Mouse (Mus musculus): ENCODE data around the gene Gse1. TPM values are rescaled to one million over a fixed set of nuclear protein-coding genes. Genes with fewer than 3 reads are reported as not detected.

Gse1 gene
- polyA plus RNA-seq, 1 experiment from 2014 or later, result 12.2 TPM

GRCm38 (mm10) chr8:120493508-120494464, 265.5 kb downstream of the Gse1 start:
- WGBS, result 46% methylated on average over 16 of the region's 16 CpGs
- peak overlapping the region; percentile 71 for H3K27ac ChIP-seq (replicated peaks)

GRCm38 (mm10) chr8:120494903-120495302, 266.6 kb downstream of the Gse1 start:
- Histone ChIP-seq H3K9ac (replicated peaks) (peak overlapping the region; percentile 4; the same call in 1 of the 2 replicates), H3K4me3 (replicated peaks) (peak overlapping the region; percentile 10), H3K27ac (replicated peaks) (peak overlapping the region; percentile 71), H3K4me2 (peak overlapping the region; percentile 93), H3K9me3 (replicated peaks) (no peaks in the 10 kb centered on the region), H3K4me1 (peaks cover 94% of the 10 kb centered on the region), H3K36me3 (no peaks in the 10 kb centered on the region), H3K27me3 (replicated peaks) (no peaks in the 10 kb centered on the region)
- 15% methylated on average over 15 of the region's 15 CpGs for WGBS
- ATAC-seq (ENCODE audit: low FRiP score), result no peak

More at GRCm38 (mm10) chr8:120493508-120494464, 265.5 kb downstream of the Gse1 start:
- peaks cover 95% of the 10 kb centered on the region for H3K4me1 ChIP-seq
- no peaks in the 10 kb centered on the region for H3K9me3 ChIP-seq (replicated peaks)
- H3K9ac ChIP-seq (replicated peaks), result peak overlapping the region; percentile 91; the same call in 1 of the 2 replicates
- no peaks in the 10 kb centered on the region for H3K27me3 ChIP-seq (replicated peaks)
- H3K4me3 ChIP-seq (replicated peaks), result peak overlapping the region; percentile 73; the same call in 1 of the 2 replicates
- ATAC-seq (ENCODE audit: low FRiP score), result no peak
- H3K4me2 ChIP-seq, result peak overlapping the region; percentile 93
- no peaks in the 10 kb centered on the region for H3K36me3 ChIP-seq

GRCm38 (mm10) chr8:120495461-120495860, 267.2 kb downstream of the Gse1 start:
- H3K4me3 ChIP-seq (replicated peaks), result no peak overlapping the region
- 51% methylated on average over 5 of the region's 5 CpGs for WGBS
- no peak overlapping the region for H3K9ac ChIP-seq (replicated peaks)
- peak overlapping the region; percentile 93 for H3K4me2 ChIP-seq
- H3K9me3 ChIP-seq (replicated peaks), result no peaks in the 10 kb centered on the region
- H3K27ac ChIP-seq (replicated peaks), result no peak overlapping the region
- H3K4me1 ChIP-seq, result peaks cover 94% of the 10 kb centered on the region
- ATAC-seq (ENCODE audit: low FRiP score), result no peak
- H3K36me3 ChIP-seq, result no peaks in the 10 kb centered on the region
- no peaks in the 10 kb centered on the region for H3K27me3 ChIP-seq (replicated peaks)

- Histone ChIP-seq H3K27ac (replicated peaks) (no peak overlapping the region), H3K36me3 (no peaks in the 10 kb centered on the region), H3K9ac (replicated peaks) (no peak overlapping the region), H3K4me2 (no peak overlapping the region), H3K4me3 (replicated peaks) (no peak overlapping the region), H3K9me3 (replicated peaks) (no peaks in the 10 kb centered on the region), H3K27me3 (replicated peaks) (no peaks in the 10 kb centered on the region), H3K4me1 (peaks cover 94% of the 10 kb centered on the region)
- ATAC-seq (ENCODE audit: low FRiP score), result no peak
- WGBS, result 96% methylated on average over 15 of the region's 15 CpGs
Measured at GRCm38 (mm10) chr8:120496478-120496877, 268.2 kb downstream of the Gse1 start.

GRCm38 (mm10) chr8:120497503-120497946, 269.3 kb downstream of the Gse1 start:
- no peak overlapping the region for H3K4me3 ChIP-seq (replicated peaks)
- ATAC-seq (ENCODE audit: low FRiP score), result no peak
- peaks cover 91% of the 10 kb centered on the region for H3K4me1 ChIP-seq
- 23% methylated on average over 11 of the region's 11 CpGs for WGBS
- peak overlapping the region; percentile 31; the same call in 1 of the 2 replicates for H3K9ac ChIP-seq (replicated peaks)
- H3K9me3 ChIP-seq (replicated peaks), result no peaks in the 10 kb centered on the region
- H3K27ac ChIP-seq (replicated peaks), result 0 out of 2 replicates have a peak overlapping the region, but pooled peaks have one; percentile 60
- peak overlapping the region; percentile 22 for H3K4me2 ChIP-seq
- no peaks in the 10 kb centered on the region for H3K36me3 ChIP-seq
- no peaks in the 10 kb centered on the region for H3K27me3 ChIP-seq (replicated peaks)

- Histone ChIP-seq H3K9me3 (replicated peaks) (no peaks in the 10 kb centered on the region), H3K27me3 (replicated peaks) (no peaks in the 10 kb centered on the region), H3K27ac (replicated peaks) (peak overlapping the region; percentile 60), H3K4me2 (peak overlapping the region; percentile 22), H3K36me3 (no peaks in the 10 kb centered on the region), H3K9ac (replicated peaks) (no peak overlapping the region), H3K4me3 (replicated peaks) (no peak overlapping the region), H3K4me1 (peaks cover 90% of the 10 kb centered on the region)
- WGBS, result 14% methylated on average over 4 of the region's 4 CpGs
- no peak for ATAC-seq (ENCODE audit: low FRiP score)
Measured at GRCm38 (mm10) chr8:120498349-120498831, 270.1 kb downstream of the Gse1 start.

GRCm38 (mm10) chr8:120498926-120499605, 270.8 kb downstream of the Gse1 start:
- 22% methylated on average over 9 of the region's 9 CpGs for WGBS
- Histone ChIP-seq H3K36me3 (no peaks in the 10 kb centered on the region), H3K9me3 (replicated peaks) (no peaks in the 10 kb centered on the region), H3K4me1 (peaks cover 90% of the 10 kb centered on the region), H3K9ac (replicated peaks) (no peak overlapping the region), H3K4me2 (peak overlapping the region; percentile 22), H3K27ac (replicated peaks) (peak overlapping the region; percentile 60), H3K27me3 (replicated peaks) (no peaks in the 10 kb centered on the region), H3K4me3 (replicated peaks) (no peak overlapping the region)
- ATAC-seq (ENCODE audit: low FRiP score), result no peak

GRCm38 (mm10) chr8:120500701-120501261, 272.5 kb downstream of the Gse1 start:
- Histone ChIP-seq H3K9me3 (replicated peaks) (no peaks in the 10 kb centered on the region), H3K27ac (replicated peaks) (no peak overlapping the region), H3K4me1 (peaks cover 90% of the 10 kb centered on the region), H3K36me3 (no peaks in the 10 kb centered on the region), H3K4me3 (replicated peaks) (no peak overlapping the region), H3K9ac (replicated peaks) (no peak overlapping the region), H3K4me2 (no peak overlapping the region), H3K27me3 (replicated peaks) (no peaks in the 10 kb centered on the region)
- WGBS, result 69% methylated on average over 8 of the region's 8 CpGs
- ATAC-seq (ENCODE audit: low FRiP score), result no peak

- Histone ChIP-seq H3K4me2 (no peak overlapping the region), H3K36me3 (no peaks in the 10 kb centered on the region), H3K27me3 (replicated peaks) (no peaks in the 10 kb centered on the region), H3K4me1 (peaks cover 91% of the 10 kb centered on the region), H3K9me3 (replicated peaks) (no peaks in the 10 kb centered on the region), H3K4me3 (replicated peaks) (no peak overlapping the region), H3K27ac (replicated peaks) (no peak overlapping the region), H3K9ac (replicated peaks) (no peak overlapping the region)
- no peak for ATAC-seq (ENCODE audit: low FRiP score)
- WGBS, result 91% methylated on average over 5 of the region's 5 CpGs
Measured at GRCm38 (mm10) chr8:120501426-120501825, 273.2 kb downstream of the Gse1 start.

GRCm38 (mm10) chr8:120502428-120502827, 274.2 kb downstream of the Gse1 start:
- peaks cover 88% of the 10 kb centered on the region for H3K4me1 ChIP-seq

More at GRCm38 (mm10) chr8:120502428-120502827, 274.2 kb downstream of the Gse1 start:
- Histone ChIP-seq H3K4me3 (replicated peaks) (no peak overlapping the region), H3K36me3 (no peaks in the 10 kb centered on the region), H3K9ac (replicated peaks) (no peak overlapping the region), H3K27ac (replicated peaks) (no peak overlapping the region), H3K4me2 (no peak overlapping the region), H3K27me3 (replicated peaks) (no peaks in the 10 kb centered on the region), H3K9me3 (replicated peaks) (no peaks in the 10 kb centered on the region)
- no peak for ATAC-seq (ENCODE audit: low FRiP score)
- 58% methylated on average over 5 of the region's 5 CpGs for WGBS
